Comparison of ENCODE assay signal across 21 mouse cellular contexts in genomic region chr1:194635942-194636341, GRCm38 (mm10). TPM values are rescaled to one million over a fixed set of nuclear protein-coding genes. Genes with fewer than 3 reads are reported as not detected.
DNase-seq lines count a peak whose midpoint lies in the region; ATAC-seq and TF ChIP-seq lines count a peak whose summit lies in the region.
"Had no signal": no experiment of that assay in that cellular context is flagged by ENCODE, and none has a peak within 500 bp of the region (broad histone marks: within the 10 kb centered on the region; RNA-seq: fewer than 3 reads in every experiment).

No protein-coding gene starts in this region.

- intact Hi-C loops in heart, adult 2 months (cut with DNase I): no loop called here
- intact Hi-C loops in heart, postnatal 14 days (cut with DNase I): loop anchor here (2.0 kb wide), 1 partner anchor 15 kb away; no protein-coding TSS in a partner anchor

- no peak for ATAC-seq in heart, embryonic 13.5 days (ENCODE audit: extremely low read depth, insufficient number of reproducible peaks, low FRiP score, low TSS enrichment)
- ATAC-seq: activated CD4-positive, CD25-positive, alpha-beta regulatory T cell, adult 4 months; intestine, embryonic 15.5 days; Patski had no signal

- peaks cover 7% of the 10 kb centered on the region for H3K79me2 ChIP-seq in heart, adult 2 months (replicated peaks; ENCODE audit: control insufficient read depth, insufficient read depth, low read length)

- TF ChIP-seq EP300 in heart, adult 2 months (IDR thresholded peaks at IDR 0.05; ENCODE audit: insufficient read depth, low read depth, low read length): no peak

- no peak overlapping the region; the same call in 1 of the 2 replicates for H3K9ac ChIP-seq in heart, adult 2 months (ENCODE audit: low read depth, low read length)
- H3K9ac ChIP-seq in heart, embryonic 13.5 days: no peak overlapping the region
- H3K9ac ChIP-seq: hindbrain, embryonic 14.5 days; intestine, embryonic 15.5 days; limb, embryonic 13.5 days had no signal

- no peaks in the 10 kb centered on the region for H3K9me3 ChIP-seq in heart, embryonic 13.5 days
- H3K9me3 ChIP-seq: intestine, embryonic 15.5 days; limb, embryonic 13.5 days had no signal

- peaks cover 37% of the 10 kb centered on the region for H3K4me1 ChIP-seq in heart, adult 2 months (ENCODE audit: control insufficient read depth, insufficient read depth, low read length)
- peaks cover 54% of the 10 kb centered on the region for H3K4me1 ChIP-seq in brown adipose tissue, adult 24 weeks (ENCODE audit: control insufficient read depth, insufficient read depth, insufficient read length, low read length)
- peaks cover 63% of the 10 kb centered on the region for H3K4me1 ChIP-seq in heart, embryonic 13.5 days

- H3K4me3 ChIP-seq in heart, adult 2 months: no peak overlapping the region
- no peak overlapping the region for H3K4me3 ChIP-seq in brown adipose tissue, adult 24 weeks (ENCODE audit: insufficient read depth, low read depth, low read length)
- no peak overlapping the region for H3K4me3 ChIP-seq in heart, embryonic 13.5 days
- H3K4me3 ChIP-seq: erythroblast, embryonic 14.5 days; intestine, embryonic 15.5 days; limb, embryonic 13.5 days had no signal

- peak overlapping the region; percentile 69 for H3K27ac ChIP-seq in heart, adult 2 months
- H3K27ac ChIP-seq in brown adipose tissue, adult 24 weeks (replicated peaks; ENCODE audit: low read depth, low read length): peak overlapping the region; percentile 48
- peak overlapping the region; percentile 33; the same call in 1 of the 2 replicates for H3K27ac ChIP-seq in heart, embryonic 13.5 days (replicated peaks)
- H3K27ac ChIP-seq: hindbrain, embryonic 14.5 days; intestine, embryonic 15.5 days; limb, embryonic 13.5 days had no signal

- no peak for TF ChIP-seq CTCF in heart, adult 2 months (IDR thresholded peaks at IDR 0.05)

- peak; percentile 14; the same call in 1 of the 2 replicates for TF ChIP-seq POLR2A in heart, adult 2 months (IDR thresholded peaks at IDR 0.05; ENCODE audit: insufficient read depth, low read depth, low read length)

- no peak for DNase-seq in heart, adult 2 months
- DNase-seq in heart, postnatal 14 days: no peak
- DNase-seq in kidney, postnatal 14 days: peak; percentile 36
- no peak for DNase-seq in kidney, adult 18-20 months
- no peak for DNase-seq in frontal cortex, postnatal 14 days (ENCODE audit: low spot score in 2 of 2)
- DNase-seq: cerebellum, adult 18-20 months; cerebellum, postnatal 36 days; gastrocnemius, postnatal 36 days; kidney, postnatal 4 days; lung, adult 18-20 months; lung, postnatal 4 days; thymus, adult 2 months had no signal

- no peak overlapping the region for H3K4me2 ChIP-seq in heart, embryonic 13.5 days
- H3K4me2 ChIP-seq: hindbrain, embryonic 14.5 days; intestine, embryonic 15.5 days; limb, embryonic 13.5 days; midbrain, embryonic 11.5 days had no signal

- WGBS in heart, adult 2 months: 38% methylated on average over 3 of the region's 3 CpGs
- 46% methylated on average over 3 of the region's 3 CpGs for WGBS in heart, embryonic 13.5 days

- H3K27me3 ChIP-seq in heart, adult 2 months (ENCODE audit: control insufficient read depth, insufficient read depth, low read length): no peaks in the 10 kb centered on the region
- no peaks in the 10 kb centered on the region for H3K27me3 ChIP-seq in heart, embryonic 13.5 days (replicated peaks)
- H3K27me3 ChIP-seq: intestine, embryonic 15.5 days; limb, embryonic 13.5 days; Patski had no signal

- H3K36me3 ChIP-seq in heart, adult 2 months (ENCODE audit: control insufficient read depth, insufficient read depth, low read length): peaks cover 63% of the 10 kb centered on the region
- no peaks in the 10 kb centered on the region for H3K36me3 ChIP-seq in heart, embryonic 13.5 days
- H3K36me3 ChIP-seq: intestine, embryonic 15.5 days; limb, embryonic 13.5 days had no signal

RNA-seq across cellular contexts. Expression of gene Plxna2, which starts 17.9 kb away (rescaled TPM):
- total RNA-seq in heart, adult 2 months (2021): 10 to 100 TPM; 22.6 to 30.6 TPM
- 9.8 and 16.7 TPM in 2 replicates for polyA plus RNA-seq in heart, adult 2 months (2012; rRNA removed)
- total RNA-seq in heart, postnatal 14 days (2021): 10 to 100 TPM; 26.6 to 29.7 TPM
- 5.0 and 6.0 TPM in 2 replicates for polyA plus RNA-seq in brown adipose tissue, adult 24 weeks (2012; ENCODE audit: insufficient read depth, insufficient read length, missing spikeins)
- 6.0 and 6.3 TPM in 2 replicates for polyA plus RNA-seq in heart, embryonic 13.5 days (2015; fragmentation: Nextera tagmentation; extraction: Ambion mirVana)
- polyA plus RNA-seq: activated CD4-positive, CD25-positive, alpha-beta regulatory T cell, adult 4 months had no signal
